Comparison of ENCODE assay signal across 8 mouse cellular contexts in genomic region chr6:125354352-125355151, GRCm38 (mm10). TPM values are rescaled to one million over a fixed set of nuclear protein-coding genes. Genes with fewer than 3 reads are reported as not detected.
DNase-seq lines count a peak whose midpoint lies in the region; ATAC-seq and TF ChIP-seq lines count a peak whose summit lies in the region.

No protein-coding gene starts in this region.

- no peaks in the 10 kb centered on the region; the same call in 1 of the 2 replicates for H3K27me3 ChIP-seq in neural tube, embryonic 12.5 days (replicated peaks)
- no peaks in the 10 kb centered on the region for H3K27me3 ChIP-seq in kidney, adult 2 months (replicated peaks; ENCODE audit: control insufficient read depth, insufficient read depth, low read length)
- H3K27me3 ChIP-seq in lung, embryonic 14.5 days (ENCODE audit: insufficient read depth, low read length) = no peaks in the 10 kb centered on the region

- H3K4me2 ChIP-seq in neural tube, embryonic 12.5 days (replicated peaks) = peak overlapping the region; percentile 39
- peak overlapping the region; percentile 52 for H3K4me2 ChIP-seq in lung, embryonic 14.5 days

- ATAC-seq in neural tube, embryonic 12.5 days (ENCODE audit: low FRiP score, low read depth) = no peak
- ATAC-seq in lung, embryonic 14.5 days (ENCODE audit: insufficient read depth) = peak; percentile 43

- H3K9ac ChIP-seq in neural tube, embryonic 12.5 days = no peak overlapping the region
- 0 out of 2 replicates have a peak overlapping the region, but pooled peaks have one; percentile 1 for H3K9ac ChIP-seq in lung, embryonic 14.5 days

- H3K4me1 ChIP-seq in neural tube, embryonic 12.5 days = peaks cover 31% of the 10 kb centered on the region
- H3K4me1 ChIP-seq in kidney, adult 2 months (ENCODE audit: control insufficient read depth, insufficient read depth, low read length) = peaks cover 33% of the 10 kb centered on the region
- H3K4me1 ChIP-seq in lung, embryonic 14.5 days (ENCODE audit: insufficient read depth) = peaks cover 47% of the 10 kb centered on the region

- no peaks in the 10 kb centered on the region for H3K9me3 ChIP-seq in neural tube, embryonic 12.5 days
- no peaks in the 10 kb centered on the region for H3K9me3 ChIP-seq in lung, embryonic 14.5 days (ENCODE audit: low read depth, low read length)

- no peak overlapping the region for H3K27ac ChIP-seq in neural tube, embryonic 12.5 days
- peak overlapping the region; percentile 85 for H3K27ac ChIP-seq in kidney, adult 2 months (ENCODE audit: insufficient read depth, low read depth, low read length)
- H3K27ac ChIP-seq in lung, embryonic 14.5 days (ENCODE audit: low read depth) = peak overlapping the region; percentile 68

- 14% methylated on average over 14 of the region's 14 CpGs for WGBS in neural tube, embryonic 12.5 days
- WGBS in kidney, adult 2 months = 13% methylated on average over 14 of the region's 14 CpGs
- WGBS in lung, embryonic 14.5 days = 7% methylated on average over 14 of the region's 14 CpGs

- no peak overlapping the region for H3K4me3 ChIP-seq in neural tube, embryonic 12.5 days
- peak overlapping the region; percentile 32; the same call in 1 of the 2 replicates for H3K4me3 ChIP-seq in kidney, adult 2 months (ENCODE audit: insufficient read depth, low read depth, low read length)
- H3K4me3 ChIP-seq in lung, embryonic 14.5 days (ENCODE audit: low read depth, low read length) = no peak overlapping the region; the same call in 1 of the 2 replicates

- no peak for DNase-seq in neural tube, embryonic 10.5 days (ENCODE audit: extremely low spot score, low spot score)
- peak; percentile 91 for DNase-seq in adrenal gland, adult 2 months
- DNase-seq in heart, adult 18-20 months = peak; percentile 85 to 93
- DNase-seq in kidney, adult 2 months = peak; percentile 89
- peak; percentile 79 for DNase-seq in lung, embryonic 14.5 days
- DNase-seq in telencephalon, adult 2 months (ENCODE audit: low read depth, low spot score) = peak; percentile 17
- DNase-seq in testis, postnatal 10 days (ENCODE audit: low spot score) = no peak

- H3K36me3 ChIP-seq in neural tube, embryonic 12.5 days = 0 out of 2 replicates have a peak, but pooled peaks cover 4% of the 10 kb centered on the region
- no peaks in the 10 kb centered on the region for H3K36me3 ChIP-seq in kidney, adult 2 months (ENCODE audit: control insufficient read depth, insufficient read depth, low read length)
- H3K36me3 ChIP-seq in lung, embryonic 14.5 days (ENCODE audit: insufficient read depth) = peaks cover 34% of the 10 kb centered on the region

- no peak for TF ChIP-seq CTCF in kidney, adult 2 months (conservative IDR thresholded peaks at IDR 0.05; ENCODE audit: insufficient read depth, insufficient read length, low read depth, low read length)
- TF ChIP-seq CTCF in lung, embryonic 14.5 days (IDR thresholded peaks at IDR 0.05; ENCODE audit: low read depth) = no peak

- peak; percentile 44 for TF ChIP-seq POLR2A in kidney, adult 2 months (IDR thresholded peaks at IDR 0.05; ENCODE audit: low read depth, low read length)

RNA-seq across cellular contexts. Expression of gene Tnfrsf1a, which starts 5.4 kb away (rescaled TPM):
- polyA plus RNA-seq in neural tube, embryonic 12.5 days (2016; fragmentation: Nextera tagmentation; extraction: Ambion mirVana) = 22.7 and 23.3 TPM in 2 replicates
- 100 to 1,000 TPM; 208 to 308 TPM for total RNA-seq in adrenal gland, adult 2 months (2021)
- 284 and 368 TPM in 2 replicates for polyA plus RNA-seq in adrenal gland, adult 2 months (2012; rRNA removed)
- total RNA-seq in heart, adult 18-20 months (2021) = 10 to 100 TPM; 47.5 to 50.8 TPM
- 98.6 and 109 TPM in 2 replicates for polyA plus RNA-seq in kidney, adult 2 months (2012; rRNA removed)
- polyA plus RNA-seq in lung, embryonic 14.5 days (2014; fragmentation: Nextera tagmentation; extraction: Ambion mirVana) = 82.5 and 83.3 TPM in 2 replicates

RNA-seq across cellular contexts. Expression of gene Plekhg6, which starts 26.0 kb away (rescaled TPM):
- polyA plus RNA-seq in neural tube, embryonic 12.5 days (2016; fragmentation: Nextera tagmentation; extraction: Ambion mirVana) = 0.09 and 0.15 TPM in 2 replicates
- total RNA-seq in adrenal gland, adult 2 months (2021) = under 1 TPM in 1 of 2 experiments, not detected in 1; 0.21 TPM
- 0.02 and 0.11 TPM in 2 replicates for polyA plus RNA-seq in adrenal gland, adult 2 months (2012; rRNA removed)
- not detected for total RNA-seq in heart, adult 18-20 months (2021)
- polyA plus RNA-seq in kidney, adult 2 months (2012; rRNA removed) = 6.1 and 7.1 TPM in 2 replicates
- 0.22 and 0.51 TPM in 2 replicates for polyA plus RNA-seq in lung, embryonic 14.5 days (2014; fragmentation: Nextera tagmentation; extraction: Ambion mirVana)

RNA-seq across cellular contexts. Expression of gene Scnn1a, which starts 34.1 kb away (rescaled TPM):
- polyA plus RNA-seq in neural tube, embryonic 12.5 days (2016; fragmentation: Nextera tagmentation; extraction: Ambion mirVana) = 0.13 and 0.47 TPM in 2 replicates
- 1 to 10 TPM; 1.2 to 1.7 TPM for total RNA-seq in adrenal gland, adult 2 months (2021)
- polyA plus RNA-seq in adrenal gland, adult 2 months (2012; rRNA removed) = 1.9 and 2.5 TPM in 2 replicates
- 1 to 10 TPM in 1 of 2 experiments, under 1 TPM in 1; 0.47 to 1.3 TPM for total RNA-seq in heart, adult 18-20 months (2021)
- 83.5 and 89.5 TPM in 2 replicates for polyA plus RNA-seq in kidney, adult 2 months (2012; rRNA removed)
- 1.8 and 2.2 TPM in 2 replicates for polyA plus RNA-seq in lung, embryonic 14.5 days (2014; fragmentation: Nextera tagmentation; extraction: Ambion mirVana)

RNA-seq across cellular contexts. Expression of gene Ltbr, which starts 40.9 kb away (rescaled TPM):
- polyA plus RNA-seq in neural tube, embryonic 12.5 days (2016; fragmentation: Nextera tagmentation; extraction: Ambion mirVana) = 17.0 and 18.7 TPM in 2 replicates
- total RNA-seq in adrenal gland, adult 2 months (2021) = 10 to 100 TPM; 75.1 to 78.7 TPM
- 179 and 206 TPM in 2 replicates for polyA plus RNA-seq in adrenal gland, adult 2 months (2012; rRNA removed)
- 10 to 100 TPM; 25.0 to 28.7 TPM for total RNA-seq in heart, adult 18-20 months (2021)
- 97.1 and 116 TPM in 2 replicates for polyA plus RNA-seq in kidney, adult 2 months (2012; rRNA removed)
- 73.7 and 81.7 TPM in 2 replicates for polyA plus RNA-seq in lung, embryonic 14.5 days (2014; fragmentation: Nextera tagmentation; extraction: Ambion mirVana)

Comparison
In these comparisons a context has a peak if more than half of its experiments do, and no peak if none do; other contexts are left out.
1. DNase-seq: peak in adrenal gland, adult 2 months (single experiment), heart, adult 18-20 months (2 of 2), kidney, adult 2 months (single experiment), lung, embryonic 14.5 days (single experiment) and telencephalon, adult 2 months (single experiment); none in neural tube, embryonic 10.5 days (single experiment) and testis, postnatal 10 days (single experiment).
2. RNA of gene Scnn1a, which starts 34.1 kb away (polyA plus RNA-seq): 83.5 to 89.5 TPM in kidney, adult 2 months; 1.9 to 2.5 TPM in adrenal gland, adult 2 months, 1.8 to 2.2 TPM in lung, embryonic 14.5 days and 0.13 to 0.47 TPM in neural tube, embryonic 12.5 days; every median in the first group is over 10 times any median in the second.